In genomic region chr2:121270521-121271235, GRCm38 (mm10) we compare ENCODE assay signal across 8 mouse cellular contexts. TPM values are rescaled to one million over a fixed set of nuclear protein-coding genes. Genes with fewer than 3 reads are reported as not detected.
DNase-seq lines count a peak whose midpoint lies in the region; ATAC-seq and TF ChIP-seq lines count a peak whose summit lies in the region.

No protein-coding gene starts in this region.

- TF ChIP-seq CTCF in lung, embryonic 14.5 days (IDR thresholded peaks at IDR 0.05; ENCODE audit: low read depth): no peak

- H3K27me3 ChIP-seq in lung, embryonic 14.5 days (ENCODE audit: insufficient read depth, low read length): no peaks in the 10 kb centered on the region
- no peaks in the 10 kb centered on the region for H3K27me3 ChIP-seq in hindbrain, embryonic 12.5 days
- no peaks in the 10 kb centered on the region for H3K27me3 ChIP-seq in midbrain, embryonic 11.5 days (ENCODE audit: control insufficient read depth, insufficient read depth, low read length)

- WGBS in lung, embryonic 14.5 days: 1% methylated on average over 35 of the region's 35 CpGs
- WGBS in hindbrain, embryonic 12.5 days: 2% methylated on average over 35 of the region's 35 CpGs
- 1% methylated on average over 35 of the region's 35 CpGs for WGBS in midbrain, embryonic 11.5 days

- H3K9me3 ChIP-seq in lung, embryonic 14.5 days (ENCODE audit: low read depth, low read length): no peaks in the 10 kb centered on the region
- no peaks in the 10 kb centered on the region for H3K9me3 ChIP-seq in hindbrain, embryonic 12.5 days (replicated peaks)
- no peaks in the 10 kb centered on the region for H3K9me3 ChIP-seq in midbrain, embryonic 11.5 days (ENCODE audit: control insufficient read depth, low read length)

- H3K4me1 ChIP-seq in lung, embryonic 14.5 days (ENCODE audit: insufficient read depth): 0 out of 2 replicates have a peak, but pooled peaks cover 6% of the 10 kb centered on the region
- H3K4me1 ChIP-seq in hindbrain, embryonic 12.5 days: peaks cover 37% of the 10 kb centered on the region
- H3K4me1 ChIP-seq in midbrain, embryonic 11.5 days (ENCODE audit: control insufficient read depth, insufficient read depth, low read length): peaks cover 22% of the 10 kb centered on the region

- peak overlapping the region; percentile 78 for H3K4me3 ChIP-seq in lung, embryonic 14.5 days (ENCODE audit: low read depth, low read length)
- peak overlapping the region; percentile 82 for H3K4me3 ChIP-seq in hindbrain, embryonic 12.5 days
- peak overlapping the region; percentile 88 for H3K4me3 ChIP-seq in midbrain, embryonic 11.5 days (ENCODE audit: low read depth, low read length)

- H3K27ac ChIP-seq in lung, embryonic 14.5 days (ENCODE audit: low read depth): peak overlapping the region; percentile 75
- peak overlapping the region; percentile 97 for H3K27ac ChIP-seq in hindbrain, embryonic 12.5 days
- H3K27ac ChIP-seq in midbrain, embryonic 11.5 days (ENCODE audit: low read depth, low read length): peak overlapping the region; percentile 90

- H3K36me3 ChIP-seq in lung, embryonic 14.5 days (ENCODE audit: insufficient read depth): peaks cover 34% of the 10 kb centered on the region
- H3K36me3 ChIP-seq in hindbrain, embryonic 12.5 days: peaks cover 26% of the 10 kb centered on the region
- peaks cover 8% of the 10 kb centered on the region for H3K36me3 ChIP-seq in midbrain, embryonic 11.5 days (ENCODE audit: control insufficient read depth, insufficient read depth, low read length)

- peak; percentile 23 for DNase-seq in lung, embryonic 14.5 days
- DNase-seq in lung, postnatal 10 days: no peak
- no peak for DNase-seq in midbrain, embryonic 11.5 days (ENCODE audit: low spot score, missing footprints)
- no peak for DNase-seq in adrenal gland, postnatal 10 days
- DNase-seq in frontal cortex, postnatal 10 days (ENCODE audit: low spot score in 2 of 2): no peak

- H3K9ac ChIP-seq in lung, embryonic 14.5 days: peak overlapping the region; percentile 74
- peak overlapping the region; percentile 91 for H3K9ac ChIP-seq in hindbrain, embryonic 12.5 days
- H3K9ac ChIP-seq in midbrain, embryonic 11.5 days (ENCODE audit: low read length): peak overlapping the region; percentile 85

- peak; percentile 89 for ATAC-seq in lung, embryonic 14.5 days (ENCODE audit: insufficient read depth)
- ATAC-seq in common myeloid progenitor, adult 5-6 weeks (replicated peaks; ENCODE audit: low read depth, poor library complexity, severe bottlenecking): peak; percentile 14; the same call in 1 of the 2 replicates
- ATAC-seq in hindbrain, embryonic 12.5 days (ENCODE audit: low FRiP score): peak; percentile 83
- peak; percentile 88 for ATAC-seq in midbrain, embryonic 11.5 days (ENCODE audit: low FRiP score)
- ATAC-seq in megakaryocyte-erythroid progenitor cell, adult 5-6 weeks (replicated peaks; ENCODE audit: low FRiP score, low TSS enrichment, poor library complexity, severe bottlenecking): no peak

- H3K4me2 ChIP-seq in lung, embryonic 14.5 days: peak overlapping the region; percentile 78
- peak overlapping the region; percentile 66 for H3K4me2 ChIP-seq in hindbrain, embryonic 12.5 days (replicated peaks)
- peak overlapping the region; percentile 71 for H3K4me2 ChIP-seq in midbrain, embryonic 11.5 days

RNA-seq across cellular contexts. Expression of gene Trp53bp1, which starts 0.5 kb away (rescaled TPM):
- 55.5 and 73.6 TPM in 2 replicates for polyA plus RNA-seq in lung, embryonic 14.5 days (2014; fragmentation: Nextera tagmentation; extraction: Ambion mirVana)
- total RNA-seq in common myeloid progenitor, adult 5-6 weeks (2017): 43.2 and 45.5 TPM in 2 replicates
- polyA plus RNA-seq in hindbrain, embryonic 12.5 days (2016; fragmentation: Nextera tagmentation; extraction: Ambion mirVana): 207 and 211 TPM in 2 replicates
- 132 and 138 TPM in 2 replicates for polyA plus RNA-seq in midbrain, embryonic 11.5 days (2014; fragmentation: Nextera tagmentation; extraction: Ambion mirVana)
- 10 to 100 TPM; 46.0 to 68.0 TPM for total RNA-seq in adrenal gland, postnatal 10 days (2021)
- total RNA-seq in megakaryocyte-erythroid progenitor cell, adult 5-6 weeks (2014; fragmentation: Nextera tagmentation): 22.9 and 33.3 TPM in 2 replicates
- total RNA-seq in megakaryocyte-erythroid progenitor cell, adult 5-6 weeks (2017): 22.6 and 31.8 TPM in 2 replicates

RNA-seq across cellular contexts. Expression of gene Map1a, which starts 18.7 kb away (rescaled TPM):
- polyA plus RNA-seq in lung, embryonic 14.5 days (2014; fragmentation: Nextera tagmentation; extraction: Ambion mirVana): 5.5 and 5.7 TPM in 2 replicates
- total RNA-seq in common myeloid progenitor, adult 5-6 weeks (2017): under 0.01 TPM in 1 of 2 replicates, not detected in the other
- 10.4 and 14.6 TPM in 2 replicates for polyA plus RNA-seq in hindbrain, embryonic 12.5 days (2016; fragmentation: Nextera tagmentation; extraction: Ambion mirVana)
- polyA plus RNA-seq in midbrain, embryonic 11.5 days (2014; fragmentation: Nextera tagmentation; extraction: Ambion mirVana): 11.2 and 14.3 TPM in 2 replicates
- total RNA-seq in adrenal gland, postnatal 10 days (2021): 10 to 100 TPM in 1 of 2 experiments, 1 to 10 TPM in 1; 8.5 to 13.1 TPM
- total RNA-seq in megakaryocyte-erythroid progenitor cell, adult 5-6 weeks (2014; fragmentation: Nextera tagmentation): 0.10 TPM in 1 of 2 replicates, not detected in the other
- total RNA-seq in megakaryocyte-erythroid progenitor cell, adult 5-6 weeks (2017): not detected in 2 replicates
